Mouse (Mus musculus) testis, postnatal 10 days (tissue): Measurements from ENCODE around the gene Vmn1r189.
"Not testable (repeated sequence)": the region's sequence is repeated elsewhere in the genome, so short reads cannot be mapped to it uniquely, and the experiment has no call there.

Experiments
- DNase-seq: peaks from one replicate; pipeline ENCODE4 v3.0.0; 2021; ENCODE audit warnings: low spot score

Gene Vmn1r189

DNA sequence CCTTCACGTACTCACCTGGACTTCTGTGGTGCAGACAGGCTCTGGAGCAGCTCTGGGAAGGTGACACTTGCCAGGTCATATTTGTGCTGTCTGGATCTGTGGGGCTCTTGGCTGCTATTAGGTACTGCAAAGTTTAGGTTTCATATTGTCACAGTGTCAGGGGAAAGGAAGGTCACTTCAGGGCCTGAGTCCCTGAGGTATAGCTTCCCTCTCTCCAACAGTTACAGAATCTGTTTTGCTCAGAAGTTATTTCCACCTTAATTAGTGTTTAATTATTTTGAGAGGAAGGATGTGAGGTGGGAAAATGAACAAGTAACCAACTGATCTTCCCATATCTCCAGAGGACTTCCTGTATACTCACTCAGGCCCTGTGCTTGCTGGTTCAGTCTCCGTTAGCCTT, at the start of gene Vmn1r189:
Gene Vmn1r189 (minus strand): TSS at position 101 of the 400 bp plus-strand sequence.
- not testable (repeated sequence) for DNase-seq

DNA sequence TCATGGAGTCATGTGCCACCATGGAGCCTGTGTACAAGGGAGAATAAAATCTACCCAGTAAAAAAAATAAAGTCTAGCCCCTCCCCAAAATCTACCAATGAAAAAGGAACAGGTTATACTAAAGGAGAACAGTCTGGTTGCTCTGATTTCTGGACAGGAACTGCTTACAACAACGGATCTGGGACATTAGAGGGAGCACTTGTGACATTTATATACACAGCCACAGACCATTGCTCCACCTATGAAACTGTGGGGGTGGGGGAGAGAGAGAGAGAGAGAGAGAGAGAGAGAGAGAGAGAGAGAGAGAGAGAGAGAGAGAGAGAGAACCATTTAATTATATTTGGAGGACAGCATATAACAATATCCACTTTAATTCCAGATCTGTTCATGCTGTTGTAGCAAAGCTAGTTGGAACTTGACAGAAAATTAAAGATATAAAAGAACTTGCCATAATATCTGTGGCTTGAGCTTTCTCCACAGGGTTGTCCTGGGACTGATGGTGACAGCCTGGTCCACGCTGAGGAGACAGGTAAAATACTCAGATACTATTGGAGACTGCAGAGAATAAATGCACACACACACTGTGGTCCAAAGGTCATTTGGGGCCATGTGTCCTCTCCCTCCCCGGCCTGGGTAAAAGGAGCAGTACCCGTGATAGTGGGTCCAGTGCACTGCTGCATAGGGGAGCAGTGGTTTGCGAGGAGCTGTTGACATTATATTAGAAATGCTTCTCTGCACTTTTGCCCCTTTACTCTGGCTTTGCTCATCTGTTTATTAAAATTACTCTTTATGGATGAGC, 31.1 kb upstream of the Vmn1r189 start:
- not testable (repeated sequence) for DNase-seq

- not testable (repeated sequence) for DNase-seq
Observed at GRCm38 (mm10) chr13:22084140-22084539, 21.5 kb downstream of the Vmn1r189 start, which contains the start of gene Vmn1r188. TSS of gene Vmn1r188 (plus strand) at chr13:22084440.

DNA sequence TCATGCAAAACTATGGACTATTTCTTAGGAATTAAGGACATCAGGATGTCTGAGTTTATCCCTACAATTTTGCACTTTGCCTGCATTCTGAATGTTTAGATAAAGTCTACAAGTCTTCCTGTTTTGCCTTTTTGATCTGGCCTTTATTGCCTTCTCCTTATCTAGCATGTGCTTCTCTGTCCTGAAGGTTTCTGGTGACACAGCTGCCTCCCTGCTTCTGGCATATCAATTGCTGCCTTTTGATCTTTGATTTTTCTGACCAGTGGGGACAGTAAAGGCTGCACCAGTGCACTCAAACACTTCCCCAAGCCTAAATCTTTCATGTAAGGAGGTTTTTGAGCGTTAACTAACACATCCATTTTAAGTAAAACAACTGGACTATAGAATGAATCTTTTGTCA, 42.2 kb downstream of the Vmn1r189 start:
- DNase-seq = no peak

DNA sequence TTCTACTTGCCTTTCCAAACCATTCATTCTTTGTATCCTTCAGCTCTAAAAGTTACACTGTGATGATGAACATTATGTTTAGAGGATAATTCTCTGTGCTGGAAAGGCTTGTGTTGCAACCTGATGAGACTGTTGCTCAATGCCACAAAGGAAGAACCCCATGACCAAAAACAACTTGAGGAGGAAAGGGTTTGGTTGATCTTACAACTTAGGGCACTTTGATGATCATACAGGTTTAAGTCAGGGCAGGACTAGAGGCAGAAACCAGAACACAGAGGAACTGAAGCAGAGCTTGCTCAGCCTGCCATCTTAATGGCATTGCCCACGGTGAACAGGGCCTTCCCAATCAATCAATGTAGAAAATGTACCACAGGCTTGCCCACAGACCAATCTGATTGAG, 44.2 kb downstream of the Vmn1r189 start:
- DNase-seq = no peak

DNA sequence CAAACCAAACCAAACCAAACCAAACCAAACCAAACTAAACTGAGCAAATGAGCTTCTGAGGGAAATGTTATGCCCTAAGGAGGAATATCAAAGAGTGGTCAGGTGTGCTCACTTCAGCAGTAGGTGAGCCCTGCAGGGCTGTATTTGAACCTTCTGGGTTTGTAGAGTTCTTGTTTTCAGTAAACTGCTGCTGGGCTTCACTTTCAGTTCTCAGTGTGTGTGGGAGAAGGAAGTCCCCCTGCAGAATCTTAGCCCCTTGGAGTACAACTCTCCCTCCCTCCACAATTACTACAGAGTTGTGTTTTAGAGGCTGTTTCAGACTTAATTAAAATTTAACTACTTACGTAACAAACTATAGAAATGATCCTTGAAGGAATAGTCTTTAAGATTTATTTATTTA, 51.9 kb downstream of the Vmn1r189 start:
- DNase-seq = no peak

DNA sequence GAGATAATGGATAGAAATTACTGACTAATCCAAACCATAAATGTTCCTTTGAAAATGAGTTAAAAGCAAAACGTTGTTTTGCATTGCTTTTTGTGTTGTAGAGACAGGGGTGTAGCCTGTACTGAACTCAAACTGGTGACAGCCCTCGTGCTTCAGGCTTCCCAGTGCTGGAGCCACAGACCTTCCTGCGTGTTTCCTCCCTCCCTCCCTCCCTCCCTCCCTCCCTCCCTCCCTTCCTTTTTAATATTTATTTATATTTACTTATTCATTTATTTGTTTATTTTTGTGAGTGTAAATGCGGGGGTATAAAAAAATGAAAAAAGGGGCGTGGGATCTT, 54.1 kb downstream of the Vmn1r189 start:
- no peak for DNase-seq

- DNase-seq = peak; percentile 97
Observed at GRCm38 (mm10) chr13:22050591-22051522, 54.8 kb downstream of the Vmn1r189 start.
